Mouse (Mus musculus) heart, embryonic 11.5 days (tissue): ENCODE data around the gene Gm11554. TPM values are rescaled to one million over a fixed set of nuclear protein-coding genes. Genes with fewer than 3 reads are reported as not detected.
"Not testable (repeated sequence)": the region's sequence is repeated elsewhere in the genome, so short reads cannot be mapped to it uniquely, and the experiment has no call there.

Source experiments
- ATAC-seq: fragments of 200-750 bp; cut with Nextera tagmentation; replicated peaks from 2 replicates; pipeline ENCODE4 v1.8.0; 2017; ENCODE audit warnings: moderate library complexity; ENCODE audit not compliant: insufficient number of reproducible peaks, low FRiP score, low TSS enrichment
- H3K27ac ChIP-seq: fragments of 300-500 bp; sonication (generic); 2 replicates; pipeline ENCODE4 v1.5.1; 2014; ENCODE audit warnings: mild to moderate bottlenecking, low read depth, low read length
- H3K27me3 ChIP-seq: fragments of 300-500 bp; sonication (generic); 2 replicates; pipeline ENCODE4 v1.6.1; 2014; ENCODE audit warnings: mild to moderate bottlenecking, low read length, mixed read lengths; ENCODE audit not compliant: control insufficient read depth, insufficient read depth
- H3K36me3 ChIP-seq: fragments of 300-500 bp; sonication (generic); 2 replicates; pipeline ENCODE4 v1.6.1; 2014; ENCODE audit warnings: mild to moderate bottlenecking, low read length, moderate library complexity, mixed read lengths; ENCODE audit not compliant: control insufficient read depth, insufficient read depth
- H3K4me1 ChIP-seq: fragments of 300-500 bp; sonication (generic); 2 replicates; pipeline ENCODE4 v1.6.1; 2014; ENCODE audit warnings: low read length; ENCODE audit not compliant: control insufficient read depth, insufficient read depth
- H3K4me2 ChIP-seq: fragments of 300-500 bp; sonication (generic); 2 replicates; pipeline ENCODE4 v1.6.1; 2014; ENCODE audit warnings: mild to moderate bottlenecking, moderate library complexity
- H3K4me3 ChIP-seq: fragments of 300-500 bp; sonication (generic); 2 replicates; pipeline ENCODE4 v1.5.1; 2014; ENCODE audit warnings: low read depth, low read length
- H3K9ac ChIP-seq: fragments of 300-500 bp; sonication (generic); 2 replicates; pipeline ENCODE4 v1.6.1; 2014; ENCODE audit warnings: mild to moderate bottlenecking, low read depth, low read length, moderate library complexity
- H3K9me3 ChIP-seq: fragments of 300-500 bp; sonication (generic); replicated peaks from 2 replicates; pipeline ENCODE4 v1.6.1; 2016; ENCODE audit warnings: low read length; ENCODE audit not compliant: control insufficient read depth
- WGBS: fragments of 180-500 bp; shearing (Covaris S2); extraction: QIAGEN DNeasy Blood & Tissue Kit; methylation state at CpG from one replicate; pipeline ENCODE4 v1.1.7; 2014; ENCODE audit not compliant: insufficient replicate concordance; 5-methylcytosine and 5-hydroxymethylcytosine counted together
- polyA plus RNA-seq: library from polyadenylated mRNA; unstranded; fragments of >200 nt; fragmentation: Nextera tagmentation; extraction: Ambion mirVana; gene quantifications from 2 replicates; pipeline ENCODE4 v1.2.1, GENCODE M21; 2014

The Gm11554 gene
- polyA plus RNA-seq: not detected in 2 replicates

GRCm38 (mm10) chr11:99804346-99804745, at the start of gene Gm11554:
TSS of gene Gm11554 (minus strand) at chr11:99804446.
- H3K4me3 ChIP-seq, H3K27ac ChIP-seq, H3K9me3 ChIP-seq, H3K4me2 ChIP-seq, H3K36me3 ChIP-seq, ATAC-seq, H3K27me3 ChIP-seq, H3K4me1 ChIP-seq, H3K9ac ChIP-seq: not testable (repeated sequence)
- WGBS: no CpG with 5 or more reads among the region's 1 CpGs

GRCm38 (mm10) chr11:99851508-99851907, 47.3 kb upstream of the Gm11554 start, which contains the start of gene Krtap4-16:
TSS of gene Krtap4-16 (minus strand) at chr11:99851608.
- no peaks in the 10 kb centered on the region for H3K27me3 ChIP-seq
- no peak within 1 kb of the TSS for H3K9ac ChIP-seq
- H3K9me3 ChIP-seq: no peaks in the 10 kb centered on the region
- H3K27ac ChIP-seq: no peak within 1 kb of the TSS
- no peaks in the 10 kb centered on the region for H3K36me3 ChIP-seq
- ATAC-seq: no peak
- no peaks in the 10 kb centered on the region for H3K4me1 ChIP-seq
- no peak within 1 kb of the TSS for H3K4me3 ChIP-seq
- no peak within 1 kb of the TSS for H3K4me2 ChIP-seq

GRCm38 (mm10) chr11:99846746-99847145, 42.5 kb upstream of the Gm11554 start:
- WGBS: 80% methylated on average over 2 of the region's 2 CpGs
- no peak for ATAC-seq

GRCm38 (mm10) chr11:99842185-99842584, 37.9 kb upstream of the Gm11554 start:
- Histone ChIP-seq H3K4me2 (no peak overlapping the region), H3K36me3 (no peaks in the 10 kb centered on the region), H3K9me3 (no peaks in the 10 kb centered on the region), H3K4me1 (no peaks in the 10 kb centered on the region), H3K27me3 (no peaks in the 10 kb centered on the region), H3K27ac (no peak overlapping the region), H3K4me3 (no peak overlapping the region), H3K9ac (no peak overlapping the region)
- 67% methylated on average over 1 of the region's 1 CpGs for WGBS
- no peak for ATAC-seq

More at GRCm38 (mm10) chr11:99846746-99847145, 42.5 kb upstream of the Gm11554 start:
- Histone ChIP-seq H3K27me3 (no peaks in the 10 kb centered on the region), H3K27ac (no peak overlapping the region), H3K9me3 (no peaks in the 10 kb centered on the region), H3K9ac (no peak overlapping the region), H3K4me2 (no peak overlapping the region), H3K36me3 (no peaks in the 10 kb centered on the region), H3K4me3 (no peak overlapping the region), H3K4me1 (no peaks in the 10 kb centered on the region)

GRCm38 (mm10) chr11:99837966-99838365, 33.7 kb upstream of the Gm11554 start, which contains the start of gene 2300003K06Rik:
TSS of gene 2300003K06Rik (minus strand) at chr11:99838066.
- H3K27ac ChIP-seq: no peak within 1 kb of the TSS
- H3K4me2 ChIP-seq: no peak within 1 kb of the TSS
- H3K9me3 ChIP-seq: no peaks in the 10 kb centered on the region
- H3K4me1 ChIP-seq: no peaks in the 10 kb centered on the region
- H3K4me3 ChIP-seq: no peak within 1 kb of the TSS
- ATAC-seq: no peak
- no peaks in the 10 kb centered on the region for H3K36me3 ChIP-seq
- no peaks in the 10 kb centered on the region for H3K27me3 ChIP-seq
- WGBS: 71% methylated on average over 1 of the region's 1 CpGs
- H3K9ac ChIP-seq: no peak within 1 kb of the TSS

GRCm38 (mm10) chr11:99815566-99815965, 11.3 kb upstream of the Gm11554 start, which contains the start of gene Gm11564:
TSS of gene Gm11564 (minus strand) at chr11:99815666.
- H3K36me3 ChIP-seq, H3K27ac ChIP-seq, ATAC-seq, H3K4me2 ChIP-seq, H3K9me3 ChIP-seq, H3K27me3 ChIP-seq, H3K4me3 ChIP-seq, H3K9ac ChIP-seq, H3K4me1 ChIP-seq: not testable (repeated sequence)
- WGBS: 81% methylated on average over 2 of the region's 2 CpGs

- H3K4me2 ChIP-seq, H3K4me1 ChIP-seq, H3K4me3 ChIP-seq, H3K36me3 ChIP-seq, H3K27ac ChIP-seq, H3K27me3 ChIP-seq, ATAC-seq, H3K9me3 ChIP-seq, H3K9ac ChIP-seq: not testable (repeated sequence)
Observed at GRCm38 (mm10) chr11:99809792-99810191, 5.5 kb upstream of the Gm11554 start, which contains the start of gene Krtap4-13. TSS of gene Krtap4-13 (minus strand) at chr11:99809892.

GRCm38 (mm10) chr11:99798832-99799231, 5.4 kb downstream of the Gm11554 start, which contains the start of gene Gm11569:
TSS of gene Gm11569 (minus strand) at chr11:99798932.
- not testable (repeated sequence) for H3K9me3 ChIP-seq, H3K27ac ChIP-seq, H3K27me3 ChIP-seq, H3K4me1 ChIP-seq, H3K4me3 ChIP-seq, H3K36me3 ChIP-seq, H3K4me2 ChIP-seq, H3K9ac ChIP-seq, ATAC-seq
- WGBS: no CpG with 5 or more reads among the region's 1 CpGs

- H3K9me3 ChIP-seq: no peaks in the 10 kb centered on the region
- no peak within 1 kb of the TSS for H3K4me2 ChIP-seq
- no peak within 1 kb of the TSS for H3K27ac ChIP-seq
- WGBS: 72% methylated on average over 2 of the region's 2 CpGs
- no peaks in the 10 kb centered on the region for H3K4me1 ChIP-seq
- no peaks in the 10 kb centered on the region for H3K36me3 ChIP-seq
- no peak within 1 kb of the TSS for H3K9ac ChIP-seq
- no peak within 1 kb of the TSS for H3K4me3 ChIP-seq
- no peak for ATAC-seq
- H3K27me3 ChIP-seq: no peaks in the 10 kb centered on the region
Observed at GRCm38 (mm10) chr11:99793367-99793766, 10.9 kb downstream of the Gm11554 start, which contains the start of gene Gm11596. TSS of gene Gm11596 (minus strand) at chr11:99793467.
